Mouse (Mus musculus): ENCODE results near the gene Capns2.

- TF ChIP-seq ZC3H11A (IDR thresholded peaks at IDR 0.05; ENCODE audit: borderline replicate concordance, low read depth, low read length) (no peak), CHD2 (IDR thresholded peaks at IDR 0.05; ENCODE audit: low read depth, low read length) (no peak), HCFC1 (IDR thresholded peaks at IDR 0.05; ENCODE audit: borderline replicate concordance, insufficient read depth, low read length) (no peak)
Observed at GRCm38 (mm10) chr8:92855171-92855894, 45.9 kb upstream of the Capns2 start, which contains the start of gene Lpcat2.

Measured in ES-E14 (cell line).